Comparison of ENCODE assay signal across 7 mouse cellular contexts in genomic region chr7:142967414-142967883, GRCm38 (mm10). TPM values are rescaled to one million over a fixed set of nuclear protein-coding genes. Genes with fewer than 3 reads are reported as not detected.
A peak's percentile ranks its signal among the peaks of the same experiment; 100 is the strongest.
DNase-seq lines count a peak whose midpoint lies in the region; ATAC-seq and TF ChIP-seq lines count a peak whose summit lies in the region.

No protein-coding gene starts in this region.

- in situ Hi-C loops in ES-E14 (cut with MboI; ENCODE audit: low sequenced_read_pairs in 2 of 2, unreplicated experiment in 2 of 2) = no loop called here

- peaks cover 86% of the 10 kb centered on the region for H3K27me3 ChIP-seq in embryonic facial prominence, embryonic 14.5 days (replicated peaks; ENCODE audit: control insufficient read depth, insufficient read depth, low read length)
- H3K27me3 ChIP-seq in hindbrain, embryonic 12.5 days = peaks cover 84% of the 10 kb centered on the region
- peaks cover 63% of the 10 kb centered on the region for H3K27me3 ChIP-seq in liver, embryonic 14.5 days (ENCODE audit: control insufficient read depth, insufficient read depth, low read length)
- H3K27me3 ChIP-seq in neural tube, embryonic 14.5 days (ENCODE audit: control insufficient read depth, insufficient read depth, low read length) = peaks cover 52% of the 10 kb centered on the region

- ATAC-seq in embryonic facial prominence, embryonic 14.5 days (ENCODE audit: low read depth) = peak; percentile 57; the same call in 1 of the 2 replicates
- ATAC-seq in hindbrain, embryonic 12.5 days (ENCODE audit: low FRiP score) = peak; percentile 36; the same call in 1 of the 2 replicates
- peak; percentile 61 for ATAC-seq in liver, embryonic 14.5 days (ENCODE audit: insufficient read depth)
- peak; percentile 19; the same call in 1 of the 2 replicates for ATAC-seq in neural tube, embryonic 14.5 days (ENCODE audit: low read depth)

- H3K9me3 ChIP-seq in ES-E14 (ENCODE audit: control insufficient read depth, insufficient read depth, low read depth, low read length) = no peaks in the 10 kb centered on the region
- H3K9me3 ChIP-seq in embryonic facial prominence, embryonic 14.5 days (ENCODE audit: control insufficient read depth, low read length) = no peaks in the 10 kb centered on the region
- no peaks in the 10 kb centered on the region for H3K9me3 ChIP-seq in hindbrain, embryonic 12.5 days (replicated peaks)
- H3K9me3 ChIP-seq in liver, embryonic 14.5 days (ENCODE audit: control insufficient read depth, low read length) = no peaks in the 10 kb centered on the region
- H3K9me3 ChIP-seq in neural tube, embryonic 14.5 days (ENCODE audit: control insufficient read depth, low read length) = no peaks in the 10 kb centered on the region

- WGBS in embryonic facial prominence, embryonic 14.5 days = under 1% methylated on average over 30 of the region's 36 CpGs
- under 1% methylated on average over 36 of the region's 36 CpGs for WGBS in hindbrain, embryonic 12.5 days
- WGBS in liver, embryonic 14.5 days (ENCODE audit: insufficient replicate concordance) = 1% methylated on average over 36 of the region's 36 CpGs
- under 1% methylated on average over 36 of the region's 36 CpGs for WGBS in neural tube, embryonic 14.5 days

- H3K36me3 ChIP-seq in ES-E14 (ENCODE audit: control insufficient read depth, insufficient read depth, low read length, poor library complexity, severe bottlenecking) = no peaks in the 10 kb centered on the region
- H3K36me3 ChIP-seq in embryonic facial prominence, embryonic 14.5 days (ENCODE audit: control insufficient read depth, insufficient read depth, low read length) = no peaks in the 10 kb centered on the region
- no peaks in the 10 kb centered on the region for H3K36me3 ChIP-seq in hindbrain, embryonic 12.5 days
- H3K36me3 ChIP-seq in liver, embryonic 14.5 days (replicated peaks; ENCODE audit: control insufficient read depth, insufficient read depth, low read depth) = no peaks in the 10 kb centered on the region
- H3K36me3 ChIP-seq in neural tube, embryonic 14.5 days (ENCODE audit: control insufficient read depth, insufficient read depth, low read length) = no peaks in the 10 kb centered on the region

- no peak overlapping the region for H3K9ac ChIP-seq in ES-E14 (ENCODE audit: insufficient read depth, low read depth, low read length, poor library complexity, severe bottlenecking)
- H3K9ac ChIP-seq in embryonic facial prominence, embryonic 14.5 days (ENCODE audit: low read depth, low read length) = peak overlapping the region; percentile 56
- peak overlapping the region; percentile 36; the same call in 1 of the 2 replicates for H3K9ac ChIP-seq in hindbrain, embryonic 12.5 days
- no peak overlapping the region for H3K9ac ChIP-seq in liver, embryonic 14.5 days (replicated peaks)
- H3K9ac ChIP-seq in neural tube, embryonic 14.5 days (replicated peaks; ENCODE audit: low read depth, low read length) = peak overlapping the region; percentile 4; the same call in 1 of the 2 replicates

- H3K4me1 ChIP-seq in ES-E14 (ENCODE audit: control insufficient read depth in 2 of 2, insufficient read depth in 2 of 2, low read length in 2 of 2, poor library complexity in 1 of 2) = peaks cover 0 to 3% of the 10 kb centered on the region in 2 experiments; a peak in 1 of 4 replicates
- H3K4me1 ChIP-seq in embryonic facial prominence, embryonic 14.5 days (ENCODE audit: control insufficient read depth, insufficient read depth, low read length) = peaks cover 11% of the 10 kb centered on the region
- peaks cover 24% of the 10 kb centered on the region for H3K4me1 ChIP-seq in hindbrain, embryonic 12.5 days
- H3K4me1 ChIP-seq in liver, embryonic 14.5 days (replicated peaks; ENCODE audit: control insufficient read depth in 2 of 2, insufficient read depth in 2 of 2, low read length in 1 of 2) = no peaks in the 10 kb centered on the region
- peaks cover 11% of the 10 kb centered on the region for H3K4me1 ChIP-seq in neural tube, embryonic 14.5 days (ENCODE audit: control insufficient read depth, insufficient read depth, low read length)

- H3K4me3 ChIP-seq in ES-E14 (ENCODE audit: insufficient read depth in 1 of 2, low read depth in 1 of 2, low read length in 2 of 2, poor library complexity in 1 of 2, severe bottlenecking in 1 of 2) = peak overlapping the region; percentile 61 to 65
- peak overlapping the region; percentile 47 for H3K4me3 ChIP-seq in embryonic facial prominence, embryonic 14.5 days (ENCODE audit: low read depth, low read length)
- H3K4me3 ChIP-seq in hindbrain, embryonic 12.5 days = peak overlapping the region; percentile 36
- peak overlapping the region; percentile 20 to 42 for H3K4me3 ChIP-seq in liver, embryonic 14.5 days (ENCODE audit: insufficient read depth in 1 of 2, low read depth in 2 of 2, low read length in 2 of 2)
- H3K4me3 ChIP-seq in neural tube, embryonic 14.5 days (ENCODE audit: low read depth, low read length) = peak overlapping the region; percentile 33

- H3K27ac ChIP-seq in ES-E14 (ENCODE audit: insufficient read depth, low read depth, low read length, poor library complexity, severe bottlenecking) = no peak overlapping the region
- no peak overlapping the region for H3K27ac ChIP-seq in embryonic facial prominence, embryonic 14.5 days (replicated peaks; ENCODE audit: low read depth, low read length)
- no peak overlapping the region for H3K27ac ChIP-seq in hindbrain, embryonic 12.5 days
- no peak overlapping the region for H3K27ac ChIP-seq in liver, embryonic 14.5 days
- H3K27ac ChIP-seq in neural tube, embryonic 14.5 days (ENCODE audit: low read depth, low read length) = no peak overlapping the region

- peak; percentile 37 for DNase-seq in CD4-positive helper T cell, adult 2 months (ENCODE audit: low read depth, low spot score)
- DNase-seq in ES-E14 (ENCODE audit: low read depth, low spot score) = no peak
- peak; percentile 46 for DNase-seq in embryonic facial prominence, embryonic 14.5 days (ENCODE audit: low spot score)
- DNase-seq in liver, embryonic 14.5 days (ENCODE audit: low read depth in 3 of 3, low spot score in 3 of 3) = peak; percentile 20 to 41 (median 23)
- DNase-seq in natural killer cell, adult 2 months (ENCODE audit: low spot score in 2 of 2) = no peak

- 0 out of 2 replicates have a peak, but pooled peaks have one; percentile 3 for TF ChIP-seq CTCF in liver, embryonic 14.5 days (IDR thresholded peaks at IDR 0.05; ENCODE audit: low read depth)

- TF ChIP-seq EP300 in liver, embryonic 14.5 days (IDR thresholded peaks at IDR 0.05; ENCODE audit: low read depth) = no peak

- H3K4me2 ChIP-seq in embryonic facial prominence, embryonic 14.5 days (ENCODE audit: low read depth, low read length) = peak overlapping the region; percentile 96
- H3K4me2 ChIP-seq in hindbrain, embryonic 12.5 days (replicated peaks) = peak overlapping the region; percentile 77
- H3K4me2 ChIP-seq in liver, embryonic 14.5 days (ENCODE audit: low read depth) = peak overlapping the region; percentile 58
- peak overlapping the region; percentile 73 for H3K4me2 ChIP-seq in neural tube, embryonic 14.5 days (ENCODE audit: low read depth, low read length)

TF ChIP-seq in ES-E14, 5 proteins besides CTCF, POLR2A, EP300 and RAD21:
- TF ChIP-seq ZNF384 (IDR thresholded peaks at IDR 0.05; ENCODE audit: low read depth, low read length) (no peak), CHD2 (IDR thresholded peaks at IDR 0.05; ENCODE audit: low read depth, low read length) (no peak), MAFK (IDR thresholded peaks at IDR 0.05; ENCODE audit: insufficient read depth, low read depth, low read length) (peak; percentile 83), HCFC1 (IDR thresholded peaks at IDR 0.05; ENCODE audit: borderline replicate concordance, insufficient read depth, low read length) (no peak)
TF ChIP-seq in ES-E14: peak in this region for 1.

RNA-seq across cellular contexts. Expression of gene Ascl2, which starts 1.6 kb away (rescaled TPM):
- total RNA-seq in ES-E14 (2012; rRNA removed) = 5.4 and 7.5 TPM in 2 replicates
- polyA plus RNA-seq in embryonic facial prominence, embryonic 14.5 days (2014; fragmentation: Nextera tagmentation; extraction: Ambion mirVana) = 0.89 and 1.00 TPM in 2 replicates
- polyA plus RNA-seq in hindbrain, embryonic 12.5 days (2016; fragmentation: Nextera tagmentation; extraction: Ambion mirVana) = 0.41 and 0.56 TPM in 2 replicates
- 0.30 and 0.44 TPM in 2 replicates for polyA plus RNA-seq in liver, embryonic 14.5 days (2012; rRNA removed)
- polyA plus RNA-seq in liver, embryonic 14.5 days (2014; fragmentation: Nextera tagmentation; extraction: Ambion mirVana) = 0.19 and 0.36 TPM in 2 replicates
- 0.46 and 0.71 TPM in 2 replicates for polyA plus RNA-seq in neural tube, embryonic 14.5 days (2014; fragmentation: Nextera tagmentation; extraction: Ambion mirVana)

RNA-seq across cellular contexts. Expression of gene Th, which starts 36.5 kb away (rescaled TPM):
- 0.80 TPM in 1 of 2 replicates, not detected in the other for total RNA-seq in ES-E14 (2012; rRNA removed)
- polyA plus RNA-seq in embryonic facial prominence, embryonic 14.5 days (2014; fragmentation: Nextera tagmentation; extraction: Ambion mirVana) = 7.3 and 8.5 TPM in 2 replicates
- polyA plus RNA-seq in hindbrain, embryonic 12.5 days (2016; fragmentation: Nextera tagmentation; extraction: Ambion mirVana) = 14.9 and 15.1 TPM in 2 replicates
- 0.01 TPM in 1 of 2 replicates, not detected in the other for polyA plus RNA-seq in liver, embryonic 14.5 days (2012; rRNA removed)
- polyA plus RNA-seq in liver, embryonic 14.5 days (2014; fragmentation: Nextera tagmentation; extraction: Ambion mirVana) = 0.08 TPM in 1 of 2 replicates, not detected in the other
- 1.7 and 27.3 TPM in 2 replicates for polyA plus RNA-seq in neural tube, embryonic 14.5 days (2014; fragmentation: Nextera tagmentation; extraction: Ambion mirVana)

RNA-seq across cellular contexts. Expression of gene Tspan32, which starts 37.4 kb away (rescaled TPM):
- 2.4 and 4.3 TPM in 2 replicates for total RNA-seq in ES-E14 (2012; rRNA removed)
- 3.5 TPM in 2 replicates for polyA plus RNA-seq in embryonic facial prominence, embryonic 14.5 days (2014; fragmentation: Nextera tagmentation; extraction: Ambion mirVana)
- polyA plus RNA-seq in hindbrain, embryonic 12.5 days (2016; fragmentation: Nextera tagmentation; extraction: Ambion mirVana) = 2.2 and 2.8 TPM in 2 replicates
- polyA plus RNA-seq in liver, embryonic 14.5 days (2012; rRNA removed) = 40.7 and 47.7 TPM in 2 replicates
- 78.4 and 87.9 TPM in 2 replicates for polyA plus RNA-seq in liver, embryonic 14.5 days (2014; fragmentation: Nextera tagmentation; extraction: Ambion mirVana)
- polyA plus RNA-seq in neural tube, embryonic 14.5 days (2014; fragmentation: Nextera tagmentation; extraction: Ambion mirVana) = 0.62 and 0.85 TPM in 2 replicates

Comparison
In these comparisons a context has a peak if more than half of its experiments do, and no peak if none do; other contexts are left out.
1. DNase-seq: peak in CD4-positive helper T cell, adult 2 months (single experiment), embryonic facial prominence, embryonic 14.5 days (single experiment) and liver, embryonic 14.5 days (3 of 3); none in ES-E14 (single experiment) and natural killer cell, adult 2 months (0 of 2).
2. H3K9ac ChIP-seq: peak in embryonic facial prominence, embryonic 14.5 days (single experiment), hindbrain, embryonic 12.5 days (single experiment) and neural tube, embryonic 14.5 days (single experiment); none in ES-E14 (single experiment) and liver, embryonic 14.5 days (single experiment).
3. Peak in every context shown above with its lines, with median percentiles within 50 percentile points of each other: H3K4me3 ChIP-seq, ATAC-seq and H3K4me2 ChIP-seq.